Mouse (Mus musculus): ENCODE measurements at regions not wholly inside any gene's neighbourhood (a gene's known extent, or its start where the extent isn't known, plus 50 kb on each side); places are given as distances from the start of the nearest gene placed in this dataset.
A peak's percentile ranks its signal among the peaks of the same experiment; 100 is the strongest.

DNA sequence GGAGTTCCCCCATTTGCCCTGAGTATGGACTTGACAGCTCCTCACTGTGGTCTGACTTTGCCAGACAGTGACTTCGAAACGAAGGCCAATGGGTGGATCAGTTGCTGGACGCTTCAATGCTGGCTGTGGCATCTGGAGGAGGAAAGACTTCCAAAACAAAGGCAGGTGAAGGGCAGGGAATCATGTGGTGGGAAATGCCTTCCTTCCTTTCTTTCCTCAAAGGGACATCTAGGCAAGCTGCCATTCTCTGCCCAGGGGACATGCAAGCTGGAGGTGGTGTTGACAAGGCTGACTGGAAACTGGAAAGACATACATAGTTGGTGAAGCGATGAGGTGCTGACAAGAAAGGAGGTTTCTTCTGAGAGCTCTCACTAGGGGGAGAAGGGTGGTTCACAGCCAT lies 74.5 kb upstream of the Serp2 start:
- H3K27me3 ChIP-seq (replicated peaks; ENCODE audit: low read depth, poor library complexity, severe bottlenecking): 0 out of 2 replicates have a peak, but pooled peaks cover 3% of the 10 kb centered on the region
- no peaks in the 10 kb centered on the region for H3K36me3 ChIP-seq (replicated peaks)
- no peak overlapping the region for H3K4me3 ChIP-seq
- no peak overlapping the region for H3K27ac ChIP-seq (replicated peaks)
- WGBS: 86% methylated on average over 4 of the region's 4 CpGs
- H3K9me3 ChIP-seq: no peaks in the 10 kb centered on the region
- no peak for DNase-seq (ENCODE audit: low spot score)
- H3K4me1 ChIP-seq: peaks cover 27% of the 10 kb centered on the region

DNA sequence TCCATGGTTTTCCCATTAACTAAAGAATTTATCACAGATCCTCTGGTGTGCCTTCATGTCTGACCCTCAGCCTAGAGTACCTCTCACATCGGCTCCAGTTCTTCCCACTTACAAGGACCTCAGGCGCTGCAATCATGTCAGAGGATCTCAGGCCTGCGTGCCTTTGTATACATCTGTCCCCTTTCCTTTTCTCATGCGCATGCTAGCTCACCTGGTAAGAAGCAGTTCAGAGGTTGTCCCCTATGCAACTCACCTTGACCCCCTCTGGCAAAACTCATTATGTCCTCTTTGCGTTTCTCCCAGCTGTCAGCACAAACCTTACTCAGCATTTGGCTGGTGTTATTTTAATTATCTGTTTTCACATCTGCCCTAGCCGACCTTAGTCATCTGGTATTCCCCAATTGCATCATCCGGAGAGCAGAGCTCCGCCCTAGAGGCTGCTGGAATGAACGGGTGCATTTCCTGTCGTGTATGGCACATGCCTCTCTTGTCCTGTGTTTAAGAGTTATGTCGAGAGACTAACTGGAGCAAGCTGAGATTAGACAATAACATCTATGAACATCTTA lies 73.3 kb upstream of the Serp2 start:
- WGBS: 77% methylated on average over 11 of the region's 11 CpGs
- Histone ChIP-seq H3K27ac (replicated peaks) (no peak overlapping the region), H3K4me1 (peaks cover 38% of the 10 kb centered on the region), H3K4me3 (no peak overlapping the region), H3K36me3 (replicated peaks) (no peaks in the 10 kb centered on the region), H3K9me3 (no peaks in the 10 kb centered on the region), H3K27me3 (replicated peaks; ENCODE audit: low read depth, poor library complexity, severe bottlenecking) (0 out of 2 replicates have a peak, but pooled peaks cover 3% of the 10 kb centered on the region)
- DNase-seq (ENCODE audit: low spot score): no peak

DNA sequence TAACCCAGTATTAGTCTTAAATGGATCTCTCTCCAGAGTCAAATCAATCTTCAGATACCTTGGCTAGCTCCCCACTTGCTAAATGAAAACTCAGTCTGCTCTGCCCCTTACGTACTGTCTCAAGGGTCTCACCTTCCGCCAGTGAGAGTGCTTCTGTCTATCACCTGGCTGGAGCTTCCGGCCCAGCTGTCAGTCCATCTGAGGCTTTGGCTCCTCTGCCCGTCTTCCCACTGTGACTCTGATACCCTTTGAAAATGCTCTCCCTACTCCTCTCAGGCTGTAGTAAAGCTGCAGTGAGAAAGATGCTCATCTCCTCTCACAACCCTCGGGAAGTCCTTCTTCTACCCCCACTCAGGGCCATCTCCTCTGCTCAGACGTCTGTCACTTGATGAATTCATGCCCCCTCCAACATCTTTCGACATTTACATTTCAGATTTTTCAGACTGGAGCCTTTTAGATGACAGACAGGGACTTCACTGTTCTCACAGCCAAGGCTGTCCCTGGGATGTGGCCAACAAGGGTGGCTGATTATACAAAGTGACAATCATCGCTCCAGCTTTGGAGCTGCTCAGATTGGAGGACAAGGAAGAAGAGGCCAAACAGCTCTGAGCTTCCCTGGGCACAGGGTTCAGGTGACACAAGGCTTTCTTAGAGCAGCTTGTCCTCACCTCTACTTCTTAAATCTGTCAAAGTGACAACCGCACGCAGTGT lies 71.6 kb upstream of the Serp2 start:
- Histone ChIP-seq H3K9me3 (no peaks in the 10 kb centered on the region), H3K4me3 (no peak overlapping the region), H3K27me3 (replicated peaks; ENCODE audit: low read depth, poor library complexity, severe bottlenecking) (no peaks in the 10 kb centered on the region), H3K36me3 (replicated peaks) (no peaks in the 10 kb centered on the region), H3K4me1 (peaks cover 54% of the 10 kb centered on the region), H3K27ac (replicated peaks) (no peak overlapping the region)
- no peak for DNase-seq (ENCODE audit: low spot score)
- WGBS: 84% methylated on average over 10 of the region's 10 CpGs

DNA sequence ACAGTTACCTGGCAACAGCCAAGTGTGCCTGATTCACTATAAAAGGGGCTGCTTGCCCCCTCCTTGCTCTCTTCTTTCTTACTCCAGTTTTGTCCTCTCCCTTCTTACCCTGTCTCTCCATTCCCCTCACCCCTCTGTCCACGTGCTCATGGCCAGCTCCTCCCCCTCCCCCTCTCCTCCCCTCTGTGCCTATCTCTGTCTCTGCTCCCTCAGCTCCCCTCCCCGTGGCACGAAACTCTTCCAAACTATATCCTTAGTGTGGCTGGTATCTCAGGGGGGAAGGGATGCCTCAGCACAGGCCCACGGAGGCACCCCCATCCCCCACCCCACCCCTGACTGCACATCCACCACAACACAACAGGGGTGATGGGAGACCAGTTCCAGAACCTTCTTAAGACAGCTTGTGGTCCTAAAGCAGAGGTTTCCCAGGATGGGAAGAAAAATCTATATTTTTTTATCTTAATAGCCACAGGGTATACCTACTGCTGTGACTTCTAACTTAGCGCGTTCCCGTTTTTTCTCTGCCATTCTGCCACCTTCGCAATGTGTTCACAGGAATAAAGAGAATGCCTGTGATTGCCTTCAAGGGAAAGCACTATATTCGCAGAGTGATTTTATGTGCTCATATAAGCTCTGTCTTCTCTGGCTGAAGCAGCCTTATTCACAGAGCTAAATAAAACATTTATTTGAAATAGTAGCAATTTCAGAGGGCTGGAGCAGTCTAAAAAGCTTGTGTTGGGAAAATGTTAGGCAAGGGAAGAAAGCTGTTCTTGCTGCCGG lies 69.1 kb upstream of the Serp2 start:
- DNase-seq (ENCODE audit: low spot score): peak; percentile 38
- Histone ChIP-seq H3K4me1 (peaks cover 62% of the 10 kb centered on the region), H3K36me3 (replicated peaks) (no peaks in the 10 kb centered on the region), H3K9me3 (no peaks in the 10 kb centered on the region), H3K4me3 (no peak overlapping the region), H3K27me3 (replicated peaks; ENCODE audit: low read depth, poor library complexity, severe bottlenecking) (no peaks in the 10 kb centered on the region), H3K27ac (replicated peaks) (peak overlapping the region; percentile 88)
- 65% methylated on average over 10 of the region's 10 CpGs for WGBS

DNA sequence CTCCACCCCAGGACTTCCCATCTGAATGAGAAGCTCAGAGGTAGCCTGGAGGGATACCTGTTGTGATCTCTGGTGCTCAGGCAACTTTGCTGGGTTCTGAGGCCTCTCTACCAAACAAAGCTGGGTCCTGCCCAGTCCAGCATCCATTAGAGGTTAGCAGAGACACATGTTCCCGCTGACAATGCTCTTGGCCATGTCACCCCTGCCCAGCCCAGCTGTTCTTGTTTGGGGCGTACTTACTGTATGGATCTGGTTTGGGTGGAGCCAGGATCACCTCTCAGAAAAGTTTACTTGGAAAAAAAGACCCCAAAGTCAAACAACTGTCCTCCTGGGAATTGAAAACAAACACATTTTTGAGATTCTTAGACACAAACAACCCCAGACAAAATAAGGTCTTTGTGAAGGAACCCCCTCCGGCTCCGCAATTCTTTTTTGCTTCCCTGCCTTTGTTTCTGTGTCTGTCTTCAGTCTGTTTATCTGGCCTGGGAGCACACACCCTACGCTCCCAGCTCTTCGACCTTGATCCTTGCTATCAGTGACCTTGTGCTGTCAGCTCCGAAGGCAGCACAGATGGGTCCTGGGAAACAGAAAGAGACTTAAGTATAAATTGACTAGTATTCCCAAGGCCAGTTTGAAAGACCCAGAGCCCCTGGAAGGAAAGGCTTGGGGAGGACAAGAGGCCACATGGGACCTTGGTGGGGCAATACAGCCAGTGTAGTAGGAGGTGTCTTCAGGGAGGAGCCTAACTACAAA lies 68.1 kb upstream of the Serp2 start:
- peaks cover 57% of the 10 kb centered on the region for H3K4me1 ChIP-seq
- no peak for DNase-seq (ENCODE audit: low spot score)
- 54% methylated on average over 7 of the region's 7 CpGs for WGBS
- H3K9me3 ChIP-seq: no peaks in the 10 kb centered on the region
- H3K27me3 ChIP-seq (replicated peaks; ENCODE audit: low read depth, poor library complexity, severe bottlenecking): no peaks in the 10 kb centered on the region
- H3K27ac ChIP-seq (replicated peaks): peak overlapping the region; percentile 88
- no peak overlapping the region for H3K4me3 ChIP-seq
- H3K36me3 ChIP-seq (replicated peaks): no peaks in the 10 kb centered on the region

DNA sequence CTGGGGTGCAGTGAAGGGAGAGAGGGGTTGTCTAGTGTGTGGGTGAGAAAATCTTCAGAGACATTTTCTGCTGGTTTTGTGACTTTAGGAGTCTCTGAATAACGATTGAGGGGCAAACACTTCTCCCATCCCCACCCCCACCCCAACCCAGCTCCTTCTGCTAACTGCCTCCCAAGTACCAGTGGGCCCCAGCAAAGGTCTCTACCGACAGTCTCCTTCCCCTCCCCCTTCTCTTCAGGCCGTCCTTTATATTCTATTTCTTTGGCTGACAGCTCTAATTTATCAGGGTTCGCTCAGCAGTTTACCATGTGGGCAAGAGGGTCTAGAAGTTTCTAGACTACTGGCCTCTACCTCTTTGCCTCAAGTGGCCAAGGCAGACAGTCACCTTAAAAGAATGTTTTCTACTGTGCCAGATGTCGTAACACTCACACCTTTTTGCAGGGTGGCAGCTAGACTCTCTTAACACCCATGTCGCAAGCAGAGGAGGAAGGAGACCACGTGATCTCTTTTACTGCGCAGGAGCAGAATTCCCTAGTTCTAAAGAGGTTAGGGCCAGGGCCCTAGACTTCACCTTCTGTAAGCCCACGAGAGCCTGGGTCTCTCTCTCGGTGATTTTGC lies 66.8 kb upstream of the Serp2 start:
- peak overlapping the region; percentile 37; the same call in 1 of the 2 replicates for H3K4me3 ChIP-seq
- DNase-seq (ENCODE audit: low spot score): peak; percentile 53

DNA sequence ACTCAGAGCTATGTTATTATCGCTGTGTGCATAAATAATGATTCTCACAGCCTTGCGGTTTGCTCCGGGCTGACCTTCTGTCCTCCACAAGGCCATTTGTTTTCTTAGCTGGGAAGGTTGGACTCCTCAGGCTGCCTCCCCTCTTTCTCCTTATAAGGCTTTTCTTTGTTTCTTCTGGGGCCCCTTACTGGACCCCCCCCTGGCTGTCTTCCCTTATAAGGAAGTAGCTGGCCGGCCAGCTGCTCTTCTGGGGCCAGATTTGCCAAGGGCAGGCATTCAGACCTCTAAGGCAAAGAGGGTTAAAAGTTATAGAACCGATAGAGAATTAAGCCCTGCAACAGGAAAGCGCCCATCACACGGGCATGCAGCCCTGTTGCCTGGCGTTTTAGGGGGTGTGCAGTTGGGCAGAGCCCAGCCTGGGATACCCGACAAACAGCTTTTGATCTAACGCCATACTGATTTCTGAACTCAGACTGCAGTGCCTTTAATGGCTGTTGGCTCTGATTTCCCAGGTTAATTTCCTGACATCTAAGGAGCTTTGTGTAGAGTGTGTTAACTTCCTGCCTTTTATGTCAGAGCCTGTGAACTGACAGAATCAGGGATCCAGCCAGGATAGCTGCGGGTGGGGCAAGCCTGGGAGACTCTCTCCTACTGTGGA lies 66.1 kb upstream of the Serp2 start:
- WGBS: 4% methylated on average over 11 of the region's 11 CpGs
- peak overlapping the region; percentile 37 for H3K4me3 ChIP-seq
- no peaks in the 10 kb centered on the region for H3K9me3 ChIP-seq
- H3K4me1 ChIP-seq: peaks cover 68% of the 10 kb centered on the region
- H3K27me3 ChIP-seq (replicated peaks; ENCODE audit: low read depth, poor library complexity, severe bottlenecking): no peaks in the 10 kb centered on the region
- peak; percentile 78 for DNase-seq (ENCODE audit: low spot score)
- peak overlapping the region; percentile 88 for H3K27ac ChIP-seq (replicated peaks)
- H3K36me3 ChIP-seq (replicated peaks): no peaks in the 10 kb centered on the region

More for the DNA sequence above, 66.8 kb upstream of the Serp2 start:
- WGBS: 26% methylated on average over 10 of the region's 10 CpGs
- H3K36me3 ChIP-seq (replicated peaks): no peaks in the 10 kb centered on the region
- H3K27me3 ChIP-seq (replicated peaks; ENCODE audit: low read depth, poor library complexity, severe bottlenecking): no peaks in the 10 kb centered on the region
- H3K27ac ChIP-seq (replicated peaks): peak overlapping the region; percentile 88
- peaks cover 64% of the 10 kb centered on the region for H3K4me1 ChIP-seq
- no peaks in the 10 kb centered on the region for H3K9me3 ChIP-seq

DNA sequence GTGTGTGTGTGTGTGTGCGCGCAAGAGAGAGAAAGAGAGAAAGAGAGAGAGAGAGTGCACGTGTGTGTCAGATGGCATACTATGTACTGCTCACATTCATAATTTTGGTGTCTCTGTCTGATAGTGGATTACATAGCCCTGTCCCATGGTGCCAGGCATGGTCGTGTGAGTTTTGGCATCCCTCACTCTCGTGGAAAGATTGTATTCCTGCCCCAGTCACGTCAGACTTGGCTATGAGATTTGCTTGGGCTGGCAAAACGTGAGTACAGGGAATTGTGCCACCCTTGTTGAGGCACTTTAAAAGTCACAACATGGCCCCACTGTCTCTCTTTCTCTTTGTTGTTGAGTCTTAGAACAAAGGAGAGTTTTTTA lies 62.3 kb upstream of the Serp2 start:
- H3K27me3 ChIP-seq (replicated peaks; ENCODE audit: low read depth, poor library complexity, severe bottlenecking): no peaks in the 10 kb centered on the region
- H3K27ac ChIP-seq (replicated peaks): 0 out of 2 replicates have a peak overlapping the region, but pooled peaks have one; percentile 1
- peaks cover 69% of the 10 kb centered on the region for H3K4me1 ChIP-seq
- WGBS: 83% methylated on average over 7 of the region's 7 CpGs
- H3K9me3 ChIP-seq: no peaks in the 10 kb centered on the region
- no peak for DNase-seq (ENCODE audit: low spot score)
- H3K36me3 ChIP-seq (replicated peaks): no peaks in the 10 kb centered on the region
- H3K4me3 ChIP-seq: no peak overlapping the region

DNA sequence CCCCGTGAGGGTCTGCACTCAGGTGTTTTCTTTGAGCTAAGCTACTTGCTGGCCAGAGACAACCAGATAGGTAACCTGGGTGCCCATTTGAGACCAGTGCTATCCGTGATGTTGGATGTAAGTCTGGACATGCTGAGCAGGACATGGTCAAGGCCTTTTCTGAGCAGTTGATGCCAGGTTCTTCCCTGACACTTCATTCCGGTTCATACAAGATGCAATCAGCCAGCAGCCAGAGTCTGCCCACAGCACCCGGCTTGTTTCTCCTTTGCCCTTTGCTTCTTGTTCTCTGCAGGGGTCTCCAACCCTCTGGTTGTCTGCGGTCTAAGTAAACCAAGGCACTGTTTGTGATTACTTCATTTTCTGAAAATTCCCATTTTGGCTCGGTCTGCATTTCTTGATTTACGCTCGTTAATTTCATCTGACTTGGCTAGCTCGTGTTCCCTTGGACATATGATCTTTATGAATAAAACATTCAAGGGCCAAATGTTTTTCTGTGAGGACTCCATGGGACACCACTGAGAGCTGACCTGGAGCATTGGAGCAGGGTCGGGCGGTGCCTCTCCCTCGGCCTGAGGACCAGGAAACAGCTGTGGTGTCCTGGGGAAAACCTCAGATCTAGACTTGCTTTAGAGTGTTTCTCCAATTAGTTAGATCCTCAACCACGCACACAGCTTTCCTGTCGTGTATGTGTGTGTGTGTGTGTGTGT lies 61.8 kb upstream of the Serp2 start:
- no peaks in the 10 kb centered on the region for H3K9me3 ChIP-seq
- H3K4me1 ChIP-seq: peaks cover 64% of the 10 kb centered on the region
- H3K27me3 ChIP-seq (replicated peaks; ENCODE audit: low read depth, poor library complexity, severe bottlenecking): no peaks in the 10 kb centered on the region
- no peak for DNase-seq (ENCODE audit: low spot score)
- no peaks in the 10 kb centered on the region for H3K36me3 ChIP-seq (replicated peaks)
- no peak overlapping the region for H3K4me3 ChIP-seq
- H3K27ac ChIP-seq (replicated peaks): peak overlapping the region; percentile 1; the same call in 1 of the 2 replicates
- WGBS: 60% methylated on average over 14 of the region's 14 CpGs

DNA sequence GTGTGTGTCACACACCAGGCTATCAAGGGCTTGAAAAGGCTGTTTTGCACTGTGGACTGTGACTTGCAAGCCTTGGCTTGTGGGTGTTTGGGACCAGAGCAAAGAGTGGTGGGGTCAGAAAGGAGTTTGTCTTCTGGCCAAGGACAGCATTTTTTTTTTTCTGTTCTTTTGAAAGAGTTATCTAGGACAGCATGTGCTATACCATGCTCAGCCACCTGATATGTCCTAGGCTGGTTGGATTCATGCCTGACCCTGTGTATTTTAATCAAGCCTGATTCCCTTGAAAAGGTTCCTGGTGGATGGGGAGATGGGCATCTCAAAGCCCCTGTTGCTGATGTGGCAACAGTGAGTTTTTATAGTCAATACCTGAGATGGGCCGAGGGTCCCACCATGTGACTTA lies 61.2 kb upstream of the Serp2 start:
- 90% methylated on average over 1 of the region's 1 CpGs for WGBS
- no peaks in the 10 kb centered on the region for H3K9me3 ChIP-seq
- peaks cover 58% of the 10 kb centered on the region for H3K4me1 ChIP-seq
- H3K4me3 ChIP-seq: no peak overlapping the region
- no peaks in the 10 kb centered on the region for H3K27me3 ChIP-seq (replicated peaks; ENCODE audit: low read depth, poor library complexity, severe bottlenecking)
- no peak for DNase-seq (ENCODE audit: low spot score)
- H3K27ac ChIP-seq (replicated peaks): 0 out of 2 replicates have a peak overlapping the region, but pooled peaks have one; percentile 1
- no peaks in the 10 kb centered on the region for H3K36me3 ChIP-seq (replicated peaks)

DNA sequence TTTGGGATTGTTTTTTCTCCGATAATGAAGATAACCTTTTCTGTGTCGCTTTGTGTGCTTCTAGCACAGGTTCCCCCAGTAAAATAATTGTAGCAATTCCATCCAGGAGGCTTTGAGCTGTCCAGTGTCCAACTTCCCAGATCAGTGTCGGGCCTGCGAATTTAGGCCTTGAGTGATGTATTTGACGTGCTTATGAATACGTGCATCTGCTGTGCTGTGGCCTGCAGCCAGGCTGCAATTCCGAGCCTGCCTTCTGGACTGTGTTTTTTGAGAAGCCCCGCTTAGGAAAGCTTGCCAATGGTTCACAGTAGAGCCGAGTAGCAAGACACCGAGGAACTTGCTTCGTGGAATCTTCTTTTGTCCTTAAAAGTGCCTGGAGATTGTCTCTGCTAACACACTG lies 60.8 kb upstream of the Serp2 start:
- Histone ChIP-seq H3K27me3 (replicated peaks; ENCODE audit: low read depth, poor library complexity, severe bottlenecking) (no peaks in the 10 kb centered on the region), H3K36me3 (replicated peaks) (no peaks in the 10 kb centered on the region), H3K27ac (replicated peaks) (0 out of 2 replicates have a peak overlapping the region, but pooled peaks have one; percentile 49), H3K9me3 (no peaks in the 10 kb centered on the region), H3K4me1 (peaks cover 54% of the 10 kb centered on the region), H3K4me3 (no peak overlapping the region)
- no peak for DNase-seq (ENCODE audit: low spot score)
- WGBS: 87% methylated on average over 11 of the region's 11 CpGs
